Mouse (Mus musculus) limb, embryonic 12.5 days (tissue): ENCODE measurements around the gene Dpf2. TPM values are rescaled to one million over a fixed set of nuclear protein-coding genes. Genes with fewer than 3 reads are reported as not detected.

Experiments
- ATAC-seq: fragments of 200-750 bp; cut with Nextera tagmentation; 2 replicates; pipeline ENCODE4 v1.8.0; 2017; ENCODE audit warnings: low read depth, moderate TSS enrichment; ENCODE audit not compliant: insufficient number of reproducible peaks, insufficient read depth, low FRiP score, low TSS enrichment
- H3K27ac ChIP-seq: fragments of 300-500 bp; sonication (generic); 2 replicates; pipeline ENCODE4 v1.5.1; 2016; ENCODE audit warnings: mild to moderate bottlenecking, moderate library complexity
- H3K27me3 ChIP-seq: fragments of 300-500 bp; sonication (generic); 2 replicates; pipeline ENCODE4 v1.6.1; 2016; ENCODE audit warnings: mild to moderate bottlenecking, moderate library complexity
- H3K36me3 ChIP-seq: fragments of 300-500 bp; sonication (generic); 2 replicates; pipeline ENCODE4 v1.6.1; 2016; ENCODE audit warnings: mild to moderate bottlenecking, moderate library complexity
- H3K4me1 ChIP-seq: fragments of 300-500 bp; sonication (generic); replicated peaks from 2 replicates; pipeline ENCODE4 v1.6.1; 2016
- H3K4me2 ChIP-seq: fragments of 300-500 bp; sonication (generic); 2 replicates; pipeline ENCODE4 v1.6.1; 2016; ENCODE audit warnings: mild to moderate bottlenecking, moderate library complexity
- H3K4me3 ChIP-seq: fragments of 300-500 bp; sonication (generic); replicated peaks from 2 replicates; pipeline ENCODE4 v1.5.1; 2016; ENCODE audit warnings: mild to moderate bottlenecking
- H3K9ac ChIP-seq: fragments of 300-500 bp; sonication (generic); replicated peaks from 2 replicates; pipeline ENCODE4 v1.6.1; 2016; ENCODE audit warnings: mild to moderate bottlenecking, moderate library complexity
- H3K9me3 ChIP-seq: fragments of 300-500 bp; sonication (generic); 2 replicates; pipeline ENCODE4 v1.6.1; 2016; ENCODE audit warnings: mild to moderate bottlenecking, moderate library complexity
- whole genome bisulfite sequencing: fragments of 180-500 bp; shearing (Covaris S2); methylation state at CpG from one replicate; pipeline ENCODE4 v1.1.7; 2016; 5-methylcytosine and 5-hydroxymethylcytosine counted together
- polyA plus RNA-seq: library from polyadenylated mRNA; unstranded; fragments of >200 nt; fragmentation: Nextera tagmentation; extraction: Ambion mirVana; gene quantifications from 2 replicates; pipeline ENCODE4 v1.2.1, GENCODE M21; 2016

Dpf2 gene
- polyA plus RNA-seq, 1 experiment from 2014 or later, result 192 TPM

DNA sequence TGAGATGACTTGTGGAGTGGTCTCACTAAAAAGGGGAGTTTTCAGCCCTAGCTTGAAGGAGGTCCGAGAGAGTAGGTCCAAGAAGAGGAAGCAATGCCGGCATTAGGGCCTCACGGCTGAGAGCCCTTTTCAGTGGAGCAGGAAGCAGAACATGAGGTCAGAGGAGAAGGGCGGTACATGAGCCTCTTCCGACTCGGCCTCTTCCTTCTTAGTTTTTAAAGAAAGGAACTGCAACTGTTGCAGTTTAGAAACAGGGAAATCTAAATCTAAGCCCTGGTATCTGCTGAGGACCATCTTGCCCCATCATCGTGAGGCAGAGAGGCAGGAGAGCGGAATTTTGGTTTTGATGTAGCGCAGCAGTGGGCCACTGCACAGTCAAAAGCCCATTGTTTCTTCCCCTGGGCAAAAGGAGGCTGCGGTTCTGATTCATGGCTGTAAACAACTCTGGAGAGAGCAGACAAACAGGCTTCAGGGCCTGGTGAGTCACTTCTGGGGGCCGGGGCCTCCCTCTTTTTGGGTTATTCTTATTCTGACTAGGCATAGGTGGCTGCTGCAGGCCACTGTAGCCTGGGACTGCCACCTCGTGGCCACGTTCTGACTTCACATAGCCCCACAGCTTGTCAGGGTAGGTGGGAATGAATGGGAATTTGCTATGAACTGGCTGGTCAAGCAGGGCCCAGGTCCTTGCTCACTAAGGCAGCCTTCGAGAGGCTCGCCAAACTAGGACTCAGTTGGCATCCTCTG, 35.0 kb downstream of the Dpf2 start, which contains the start of gene Slc25a45:
TSS of gene Slc25a45 (plus strand) at position 191 of the 744 bp plus-strand sequence.
- Histone ChIP-seq H3K4me2 (0 out of 2 replicates have a peak within 1 kb of the TSS, but pooled peaks have one; percentile 2), H3K4me3 (peak within 1 kb of the TSS; percentile 11; the same call in 1 of the 2 replicates), H3K9me3 (no peaks in the 10 kb centered on the region), H3K4me1 (peaks cover 26% of the 10 kb centered on the region), H3K9ac (0 out of 2 replicates have a peak within 1 kb of the TSS, but pooled peaks have one; percentile 23), H3K27ac (peak within 1 kb of the TSS; percentile 53), H3K36me3 (peaks cover 5% of the 10 kb centered on the region), H3K27me3 (no peaks in the 10 kb centered on the region)
- ATAC-seq, result no peak
- 55% methylated on average over 15 of the region's 15 CpGs for WGBS

DNA sequence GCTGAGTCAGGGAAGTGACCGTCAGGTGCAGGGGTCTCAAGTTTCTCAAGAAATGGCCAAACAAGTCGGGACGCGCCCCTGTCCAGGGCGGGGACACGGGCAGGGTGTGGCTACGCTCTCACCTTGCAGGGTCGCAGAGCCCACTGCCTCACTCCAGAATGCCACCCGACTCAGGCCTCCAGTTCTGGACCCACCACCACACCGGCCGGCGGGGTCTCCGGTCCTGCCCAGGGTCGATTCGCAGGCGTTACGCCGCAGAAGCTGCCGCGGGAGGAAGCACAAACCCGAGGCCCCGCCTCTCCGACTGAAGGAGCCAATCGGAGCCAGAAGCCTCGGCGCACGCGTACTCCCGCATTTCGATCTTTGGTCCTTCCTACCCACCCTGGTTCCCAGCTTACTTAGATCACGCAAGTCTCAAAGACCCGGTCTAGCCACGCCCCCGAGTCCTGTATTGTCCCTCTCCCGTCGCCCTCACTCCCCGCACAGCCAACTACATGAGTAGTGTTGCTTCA, 37.8 kb downstream of the Dpf2 start, which contains the start of gene Frmd8:
TSS of gene Frmd8 (minus strand) at position 306 of the 512 bp plus-strand sequence.
- peak; percentile 77 for ATAC-seq

DNA sequence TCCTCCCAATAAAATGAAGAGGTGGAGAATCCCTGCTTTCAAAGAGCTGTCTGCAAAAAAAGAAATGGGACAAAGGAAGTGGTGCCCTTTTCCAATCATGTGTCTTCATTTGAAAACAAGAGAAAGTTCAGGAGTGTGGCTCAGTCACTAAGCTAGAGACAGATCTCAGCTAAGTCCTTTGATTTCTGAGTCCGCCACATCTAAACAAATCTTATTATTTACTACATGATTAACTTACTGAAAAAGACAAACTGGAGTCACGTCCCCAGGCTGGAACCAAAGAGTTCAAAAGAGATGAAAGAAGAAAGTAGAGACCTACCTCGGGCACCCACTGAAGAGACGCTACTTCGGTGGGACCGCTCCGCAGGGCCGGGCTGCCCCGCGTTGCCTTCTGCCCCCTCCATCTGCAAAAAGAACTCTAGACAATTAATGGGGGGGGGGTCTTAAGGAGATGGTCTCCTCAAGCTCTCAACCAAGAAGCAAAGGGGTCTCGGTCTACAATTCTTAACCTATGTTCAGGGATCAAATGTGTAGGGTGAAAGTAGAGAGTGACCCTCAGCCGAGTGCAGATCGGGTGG, 38.3 kb downstream of the Dpf2 start:
- WGBS, result 16% methylated on average over 13 of the region's 13 CpGs
- Histone ChIP-seq H3K27ac (peak overlapping the region; percentile 17; the same call in 1 of the 2 replicates), H3K9me3 (no peaks in the 10 kb centered on the region), H3K36me3 (peaks cover 29% of the 10 kb centered on the region), H3K4me2 (peak overlapping the region; percentile 86), H3K27me3 (no peaks in the 10 kb centered on the region), H3K4me3 (peak overlapping the region; percentile 78), H3K4me1 (peaks cover 50% of the 10 kb centered on the region), H3K9ac (peak overlapping the region; percentile 77)
- ATAC-seq, result no peak

More for the DNA sequence above, 37.8 kb downstream of the Dpf2 start, which contains the start of gene Frmd8:
- Histone ChIP-seq H3K36me3 (peaks cover 23% of the 10 kb centered on the region), H3K4me3 (peak within 1 kb of the TSS; percentile 78), H3K27ac (peak within 1 kb of the TSS; percentile 73), H3K9me3 (no peaks in the 10 kb centered on the region), H3K9ac (peak within 1 kb of the TSS; percentile 77), H3K4me1 (peaks cover 48% of the 10 kb centered on the region), H3K4me2 (peak within 1 kb of the TSS; percentile 86), H3K27me3 (no peaks in the 10 kb centered on the region)
- WGBS, result under 1% methylated on average over 37 of the region's 37 CpGs

DNA sequence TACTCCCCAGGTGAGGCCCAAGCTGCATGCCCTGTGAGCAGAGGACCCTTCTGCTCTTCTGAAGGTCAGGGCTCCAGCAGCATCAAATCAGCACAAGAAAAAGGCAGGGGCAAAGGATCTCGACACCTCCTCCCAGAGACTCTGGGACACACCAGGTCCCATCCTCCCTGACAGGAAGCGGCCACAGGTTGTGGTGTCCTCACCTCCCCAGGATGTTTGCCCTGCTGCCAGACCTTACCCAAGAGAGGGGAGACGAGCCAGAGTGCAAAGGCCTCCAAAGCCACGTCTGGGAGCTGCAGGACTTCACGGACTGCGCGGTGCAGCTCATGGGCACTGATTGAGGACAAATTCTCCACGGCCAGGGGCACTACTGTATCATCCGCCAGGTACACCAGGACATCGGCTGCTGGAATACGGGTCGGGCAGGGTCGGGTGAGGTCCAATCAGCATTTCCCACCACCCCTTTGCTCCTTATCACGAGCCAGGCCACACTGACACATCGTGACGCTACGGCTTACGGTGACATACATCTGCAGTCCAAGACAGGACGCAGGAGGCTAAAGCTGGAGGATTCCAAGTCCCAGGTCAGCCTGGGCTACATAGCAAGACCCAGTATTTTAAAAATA, 39.8 kb downstream of the Dpf2 start:
- no peak for ATAC-seq
- H3K27me3 ChIP-seq, result no peaks in the 10 kb centered on the region
- no peak overlapping the region for H3K27ac ChIP-seq
- no peaks in the 10 kb centered on the region for H3K9me3 ChIP-seq
- H3K4me2 ChIP-seq, result no peak overlapping the region
- 85% methylated on average over 19 of the region's 19 CpGs for WGBS
- H3K36me3 ChIP-seq, result peaks cover 43% of the 10 kb centered on the region
- peaks cover 50% of the 10 kb centered on the region for H3K4me1 ChIP-seq
- no peak overlapping the region for H3K4me3 ChIP-seq
- 0 out of 2 replicates have a peak overlapping the region, but pooled peaks have one; percentile 23 for H3K9ac ChIP-seq

DNA sequence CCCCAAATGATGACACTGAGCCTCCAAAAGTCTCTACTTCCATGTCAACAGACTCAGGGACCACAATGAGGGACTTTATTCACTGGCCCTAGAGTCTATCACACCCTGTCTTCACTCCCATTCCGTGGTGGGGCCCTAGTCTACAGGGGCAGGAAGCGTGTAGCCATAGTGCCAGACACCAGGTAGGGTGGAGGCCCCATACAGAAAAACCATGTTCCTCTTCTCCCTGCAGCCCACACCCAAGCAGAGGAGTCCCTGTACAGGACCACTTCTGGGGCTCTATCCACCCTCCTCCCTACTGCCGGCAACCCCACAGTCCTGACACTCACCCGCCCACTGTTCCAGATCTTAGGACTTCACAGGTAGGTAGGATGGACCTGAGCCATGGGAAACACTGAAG, 40.3 kb downstream of the Dpf2 start:
- H3K4me3 ChIP-seq, result no peak overlapping the region
- no peak overlapping the region for H3K4me2 ChIP-seq
- H3K9me3 ChIP-seq, result no peaks in the 10 kb centered on the region
- WGBS, result 92% methylated on average over 4 of the region's 4 CpGs
- H3K27me3 ChIP-seq, result no peaks in the 10 kb centered on the region
- ATAC-seq, result no peak
- peaks cover 48% of the 10 kb centered on the region for H3K36me3 ChIP-seq
- peaks cover 47% of the 10 kb centered on the region for H3K4me1 ChIP-seq
- H3K27ac ChIP-seq, result 0 out of 2 replicates have a peak overlapping the region, but pooled peaks have one; percentile 20
- H3K9ac ChIP-seq, result no peak overlapping the region

DNA sequence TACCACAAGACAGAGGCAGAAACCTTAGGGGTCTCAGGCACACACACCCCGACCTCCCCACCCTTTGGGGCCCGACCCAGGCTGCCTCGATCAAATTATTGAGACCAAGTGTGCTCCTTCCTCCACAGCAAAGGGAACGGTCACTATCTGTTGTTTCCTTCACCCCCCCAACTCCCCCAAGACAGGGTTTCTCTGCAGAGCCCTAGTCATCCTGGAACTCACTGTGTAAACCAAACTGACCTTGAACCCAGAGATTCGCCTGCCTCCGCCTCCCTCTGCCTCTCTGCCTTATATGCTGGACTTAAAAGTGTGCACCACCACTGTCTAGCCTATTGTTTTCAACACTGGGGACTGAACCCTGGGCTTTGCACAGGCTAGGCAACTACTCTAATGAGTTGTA, 41.1 kb downstream of the Dpf2 start:
- Histone ChIP-seq H3K4me1 (peaks cover 45% of the 10 kb centered on the region), H3K9ac (0 out of 2 replicates have a peak overlapping the region, but pooled peaks have one; percentile 38), H3K4me3 (peak overlapping the region; percentile 18), H3K4me2 (peak overlapping the region; percentile 45), H3K27ac (peak overlapping the region; percentile 90), H3K36me3 (peaks cover 57% of the 10 kb centered on the region), H3K9me3 (no peaks in the 10 kb centered on the region), H3K27me3 (no peaks in the 10 kb centered on the region)
- no peak for ATAC-seq
- WGBS, result 48% methylated on average over 6 of the region's 6 CpGs

DNA sequence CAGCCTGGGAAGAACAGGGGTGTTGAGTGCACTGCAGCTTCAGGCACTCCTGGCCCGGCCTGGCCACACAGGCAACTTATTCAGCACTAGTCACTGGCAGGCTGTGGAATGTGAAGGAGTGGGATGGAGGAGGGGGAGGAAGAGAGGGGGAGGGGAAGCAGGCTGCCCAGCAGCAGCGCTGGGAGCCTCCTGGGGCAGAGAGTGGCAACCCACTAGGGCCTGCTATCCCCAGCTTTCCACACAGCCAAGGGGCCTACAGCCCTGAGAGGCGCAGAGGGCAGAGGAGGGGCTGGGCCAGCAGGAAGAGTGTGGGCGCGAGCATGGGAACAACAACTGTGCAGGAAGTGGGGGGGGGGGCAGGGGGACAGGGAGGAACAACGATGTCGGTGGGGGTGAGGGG, 41.5 kb downstream of the Dpf2 start:
- peaks cover 45% of the 10 kb centered on the region for H3K4me1 ChIP-seq
- peak overlapping the region; percentile 45 for H3K4me2 ChIP-seq
- peak overlapping the region; percentile 38; the same call in 1 of the 2 replicates for H3K9ac ChIP-seq
- peak overlapping the region; percentile 18 for H3K4me3 ChIP-seq
- H3K27me3 ChIP-seq, result no peaks in the 10 kb centered on the region
- under 1% methylated on average over 7 of the region's 7 CpGs for WGBS
- peaks cover 61% of the 10 kb centered on the region for H3K36me3 ChIP-seq
- peak; percentile 58 for ATAC-seq
- no peaks in the 10 kb centered on the region for H3K9me3 ChIP-seq
- H3K27ac ChIP-seq, result peak overlapping the region; percentile 90

DNA sequence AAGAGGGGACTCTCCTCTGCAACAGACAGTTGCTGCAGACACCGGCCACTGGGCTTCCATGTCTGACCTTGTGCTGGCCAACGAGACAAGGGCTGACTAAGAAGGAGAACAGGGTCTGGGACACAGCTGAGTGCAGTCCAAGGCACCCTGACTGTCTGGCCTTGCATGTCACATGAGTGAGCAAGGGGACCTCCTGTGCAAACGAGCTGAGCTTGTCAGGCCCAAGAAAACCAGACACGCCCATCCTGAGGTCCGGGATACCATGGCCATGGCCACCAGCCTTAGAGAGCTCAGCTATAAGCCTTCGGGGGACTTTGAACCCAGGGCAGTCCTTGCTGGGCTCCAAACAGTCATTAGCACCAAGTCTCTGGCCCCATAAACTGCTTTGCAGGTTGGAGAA, 44.7 kb downstream of the Dpf2 start:
- ATAC-seq, result no peak
- no peak overlapping the region for H3K9ac ChIP-seq

DNA sequence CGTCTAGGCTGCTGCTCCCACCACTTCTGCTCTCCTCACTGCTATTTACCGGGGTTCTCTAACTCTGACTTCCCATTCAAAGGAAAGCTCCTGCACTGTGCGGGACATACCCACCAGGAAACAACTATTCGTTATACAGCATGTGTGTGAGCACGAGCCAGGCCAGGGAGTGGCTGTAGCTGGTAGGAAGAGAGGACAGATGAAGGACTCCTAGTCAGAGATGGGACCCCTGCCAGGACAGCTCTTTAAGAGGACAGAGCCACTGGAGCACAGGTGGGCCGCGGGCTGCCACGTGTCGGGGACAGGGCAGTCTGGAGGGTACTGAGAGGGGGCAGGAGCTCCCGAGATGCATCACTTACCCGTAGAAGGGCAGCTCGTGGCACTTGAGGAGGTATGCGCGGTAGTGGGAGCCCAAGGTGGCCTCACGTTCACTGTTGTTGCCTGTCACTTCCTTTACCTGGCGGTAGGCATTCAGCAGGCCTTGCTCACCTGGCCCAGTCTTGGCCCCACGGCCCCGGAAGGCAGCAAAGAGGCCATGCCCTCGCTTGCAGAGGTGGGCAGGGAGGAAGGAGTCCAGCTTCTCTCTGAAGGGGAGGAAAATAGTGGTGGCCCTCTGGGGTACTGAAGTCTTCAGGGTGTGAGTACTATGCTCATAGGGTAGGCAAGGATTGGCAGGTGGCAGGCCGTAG, 48.0 kb downstream of the Dpf2 start:
- no peak for ATAC-seq
- WGBS, result 90% methylated on average over 20 of the region's 20 CpGs
- H3K36me3 ChIP-seq, result peaks cover 100% of the 10 kb centered on the region

More for the DNA sequence above, 44.7 kb downstream of the Dpf2 start:
- peaks cover 91% of the 10 kb centered on the region for H3K36me3 ChIP-seq
- H3K4me2 ChIP-seq, result no peak overlapping the region
- no peak overlapping the region for H3K4me3 ChIP-seq
- H3K9me3 ChIP-seq, result no peaks in the 10 kb centered on the region
- 84% methylated on average over 6 of the region's 6 CpGs for WGBS
- no peak overlapping the region for H3K27ac ChIP-seq
- H3K4me1 ChIP-seq, result peaks cover 27% of the 10 kb centered on the region
- no peaks in the 10 kb centered on the region for H3K27me3 ChIP-seq

DNA sequence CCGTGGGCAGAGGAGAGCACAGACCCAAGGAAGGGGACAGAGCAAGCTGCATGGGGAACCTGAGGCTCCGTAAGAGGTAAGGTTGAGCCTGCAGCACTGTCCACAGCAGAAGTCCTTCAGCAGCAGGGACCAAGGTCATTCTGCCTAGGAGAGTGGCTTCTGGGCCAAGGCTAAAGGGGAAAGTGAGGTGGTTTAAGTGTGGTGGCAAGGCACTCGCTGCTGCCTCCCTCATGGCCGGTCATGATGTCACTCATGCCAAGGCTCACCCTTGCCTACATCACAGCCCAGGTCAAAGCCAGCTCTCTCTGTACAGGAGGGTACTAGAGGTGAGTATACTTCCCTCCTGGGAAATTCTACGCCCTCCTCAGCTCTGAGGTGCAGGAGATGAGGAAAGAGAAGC, 49.0 kb downstream of the Dpf2 start:
- WGBS, result 92% methylated on average over 5 of the region's 5 CpGs
- H3K4me2 ChIP-seq, result no peak overlapping the region
- no peak overlapping the region for H3K9ac ChIP-seq
- no peaks in the 10 kb centered on the region for H3K27me3 ChIP-seq
- no peak overlapping the region for H3K27ac ChIP-seq
- no peak for ATAC-seq
- H3K36me3 ChIP-seq, result peaks cover 100% of the 10 kb centered on the region
- H3K4me1 ChIP-seq, result no peaks in the 10 kb centered on the region
- H3K4me3 ChIP-seq, result no peak overlapping the region
- H3K9me3 ChIP-seq, result 0 out of 2 replicates have a peak, but pooled peaks cover 8% of the 10 kb centered on the region

More for the DNA sequence above, 48.0 kb downstream of the Dpf2 start:
- Histone ChIP-seq H3K27ac (no peak overlapping the region), H3K27me3 (no peaks in the 10 kb centered on the region), H3K9ac (no peak overlapping the region), H3K9me3 (0 out of 2 replicates have a peak, but pooled peaks cover 8% of the 10 kb centered on the region), H3K4me1 (0 out of 2 replicates have a peak, but pooled peaks cover under 1% of the 10 kb centered on the region), H3K4me2 (no peak overlapping the region), H3K4me3 (no peak overlapping the region)
